Mouse (Mus musculus): ENCODE results near the gene Hoxd4. TPM values are rescaled to one million over a fixed set of nuclear protein-coding genes. Genes with fewer than 3 reads are reported as not detected.

Gene Hoxd4
- total and polyA plus RNA-seq, 3 experiments: 2.6 to 10.8 (median 4.7) TPM

DNA sequence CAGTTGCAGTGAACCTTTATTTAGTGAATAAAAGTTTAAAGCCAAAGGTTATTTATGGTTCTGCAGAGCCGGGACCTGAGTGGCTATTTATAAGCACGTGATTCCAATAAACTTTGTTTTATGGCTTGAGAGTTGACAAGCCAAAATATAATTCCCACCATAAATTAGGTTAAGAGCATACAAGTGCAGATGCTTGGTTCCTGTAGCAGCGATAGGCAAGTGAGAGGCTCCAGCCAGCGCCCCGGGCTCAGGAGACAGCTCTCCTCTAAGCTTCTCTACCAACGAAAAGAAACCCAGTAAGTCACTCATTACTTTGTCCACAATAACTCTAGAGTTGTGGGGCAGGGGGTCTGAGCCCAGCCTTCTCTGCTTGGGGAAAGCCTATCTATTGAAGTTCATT, 10.2 kb downstream of the Hoxd4 start:
- Histone ChIP-seq H3K4me1 (ENCODE audit: insufficient read depth, low read depth, low read length) (0 out of 2 replicates have a peak, but pooled peaks cover 2% of the 10 kb centered on the region), H3K27me3 (ENCODE audit: insufficient read depth, low read length) (peaks cover 40% of the 10 kb centered on the region), H3K4me3 (ENCODE audit: low read depth, low read length) (no peak overlapping the region), H3K36me3 (replicated peaks) (no peaks in the 10 kb centered on the region), H3K9me3 (replicated peaks) (no peaks in the 10 kb centered on the region)
- no peak for DNase-seq (ENCODE audit: low spot score)
- no peak for TF ChIP-seq POLR2AphosphoS5 (IDR thresholded peaks at IDR 0.05; ENCODE audit: insufficient replicate concordance, low read depth, low read length)
- TF ChIP-seq GATA1 (IDR thresholded peaks at IDR 0.05; ENCODE audit: borderline replicate concordance, low read length): no peak
- TF ChIP-seq GATA2 (IDR thresholded peaks at IDR 0.05; ENCODE audit: borderline replicate concordance, low read depth, low read length): no peak
- no peak for TF ChIP-seq TAL1 (conservative IDR thresholded peaks at IDR 0.05; ENCODE audit: low read depth, low read length)
- no peak for ATAC-seq (ENCODE audit: extremely low read depth, insufficient number of reproducible peaks, low FRiP score, poor library complexity, severe bottlenecking)

DNA sequence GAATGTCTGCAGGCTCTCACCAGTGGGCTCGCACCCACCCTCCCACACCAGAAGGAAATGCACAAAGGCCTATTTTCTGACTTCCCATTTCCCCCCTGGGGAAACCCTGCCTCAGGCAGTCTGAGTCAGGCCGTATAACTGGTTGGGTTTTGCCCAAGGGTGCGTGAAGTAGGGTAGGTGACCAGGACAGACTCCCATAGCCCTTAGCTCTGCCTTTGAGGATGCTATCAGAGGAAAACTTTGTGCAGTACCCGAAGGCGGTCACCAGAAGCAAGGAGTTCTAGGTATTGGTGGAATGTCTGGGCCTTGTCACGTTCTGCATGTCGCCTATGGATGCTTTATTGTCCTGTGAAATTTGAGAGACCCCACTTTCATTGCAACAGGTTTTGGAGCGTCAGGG, 11.2 kb downstream of the Hoxd4 start:
- Histone ChIP-seq H3K27me3 (ENCODE audit: insufficient read depth, low read length) (peaks cover 43% of the 10 kb centered on the region), H3K36me3 (replicated peaks) (peaks cover 2% of the 10 kb centered on the region), H3K4me3 (ENCODE audit: low read depth, low read length) (no peak overlapping the region), H3K9me3 (replicated peaks) (no peaks in the 10 kb centered on the region), H3K4me1 (ENCODE audit: insufficient read depth, low read depth, low read length) (0 out of 2 replicates have a peak, but pooled peaks cover 2% of the 10 kb centered on the region)
- TF ChIP-seq GATA2 (IDR thresholded peaks at IDR 0.05; ENCODE audit: borderline replicate concordance, low read depth, low read length) (no peak), GATA1 (IDR thresholded peaks at IDR 0.05; ENCODE audit: borderline replicate concordance, low read length) (no peak), POLR2AphosphoS5 (IDR thresholded peaks at IDR 0.05; ENCODE audit: insufficient replicate concordance, low read depth, low read length) (no peak), TAL1 (conservative IDR thresholded peaks at IDR 0.05; ENCODE audit: low read depth, low read length) (no peak), CTCF (IDR thresholded peaks at IDR 0.05; ENCODE audit: low read depth, low read length) (no peak)
- ATAC-seq (ENCODE audit: extremely low read depth, insufficient number of reproducible peaks, low FRiP score, poor library complexity, severe bottlenecking) (no peak), DNase-seq (ENCODE audit: low spot score) (no peak)

DNA sequence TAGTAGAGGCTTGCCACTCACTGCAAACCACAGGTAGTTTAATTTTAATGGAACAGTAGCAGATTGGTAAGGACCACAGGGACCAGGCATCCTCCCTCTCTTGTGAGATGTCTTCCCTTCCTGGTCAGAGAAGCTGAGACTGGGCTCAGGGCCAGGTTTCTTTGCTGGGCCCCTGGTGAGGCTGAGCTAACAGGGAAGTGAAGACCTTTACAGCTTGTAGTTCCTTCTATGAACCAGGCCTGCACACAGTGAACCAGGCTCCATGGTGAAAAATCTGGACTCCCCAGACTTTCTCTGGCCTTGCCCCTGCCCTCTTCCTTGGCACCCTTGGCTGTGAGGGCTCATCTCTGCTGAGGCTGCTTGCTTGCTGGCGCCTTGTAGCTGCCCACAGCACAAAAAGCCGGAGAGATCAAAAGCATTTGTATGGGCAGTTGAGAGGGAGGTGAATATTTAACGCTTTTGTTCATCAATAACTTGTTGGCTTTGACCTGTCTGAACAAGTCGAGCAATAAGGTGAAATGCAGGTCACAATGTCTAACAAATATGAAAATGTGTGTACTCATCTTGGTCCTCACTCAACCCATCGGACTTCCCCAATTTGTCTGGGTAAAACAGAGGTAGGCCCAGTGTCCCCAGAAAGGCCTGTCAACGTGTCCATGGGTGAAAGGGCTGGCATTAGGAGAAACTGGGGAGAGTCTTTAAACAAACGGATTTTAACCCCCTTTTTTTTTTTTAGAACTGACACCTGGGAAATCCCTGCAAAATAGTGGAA, 12.7 kb downstream of the Hoxd4 start:
- Histone ChIP-seq H3K4me3 (ENCODE audit: low read depth, low read length) (no peak overlapping the region), H3K9me3 (replicated peaks) (no peaks in the 10 kb centered on the region), H3K36me3 (replicated peaks) (peaks cover 2% of the 10 kb centered on the region), H3K4me1 (ENCODE audit: insufficient read depth, low read depth, low read length) (0 out of 2 replicates have a peak, but pooled peaks cover 2% of the 10 kb centered on the region), H3K27me3 (ENCODE audit: insufficient read depth, low read length) (peaks cover 46% of the 10 kb centered on the region)
- no peak for TF ChIP-seq CTCF (IDR thresholded peaks at IDR 0.05; ENCODE audit: low read depth, low read length)
- no peak for TF ChIP-seq TAL1 (conservative IDR thresholded peaks at IDR 0.05; ENCODE audit: low read depth, low read length)
- no peak for TF ChIP-seq GATA1 (IDR thresholded peaks at IDR 0.05; ENCODE audit: borderline replicate concordance, low read length)
- no peak for TF ChIP-seq POLR2AphosphoS5 (IDR thresholded peaks at IDR 0.05; ENCODE audit: insufficient replicate concordance, low read depth, low read length)
- TF ChIP-seq GATA2 (IDR thresholded peaks at IDR 0.05; ENCODE audit: borderline replicate concordance, low read depth, low read length): no peak
- DNase-seq (ENCODE audit: low spot score) (no peak), ATAC-seq (ENCODE audit: extremely low read depth, insufficient number of reproducible peaks, low FRiP score, poor library complexity, severe bottlenecking) (no peak)

DNA sequence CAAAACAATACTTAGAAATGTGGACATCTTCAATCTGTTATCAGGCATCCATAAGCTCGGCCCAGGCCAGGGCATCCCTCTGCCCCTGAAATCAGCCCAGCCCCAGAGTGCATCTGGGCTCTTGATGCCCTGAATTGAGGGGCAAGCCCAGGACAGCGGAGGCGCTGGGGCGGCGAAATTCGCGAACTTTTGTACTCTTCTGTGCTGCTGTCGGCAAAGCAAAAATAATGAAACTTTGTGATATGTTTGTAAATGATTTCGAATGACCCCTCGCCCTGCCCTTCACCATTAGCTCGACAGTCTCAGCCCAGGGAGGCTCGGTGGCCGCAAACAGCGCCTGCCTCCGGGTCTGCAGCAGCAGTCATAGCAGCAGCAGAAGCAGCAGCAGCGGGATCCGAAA, 13.4 kb downstream of the Hoxd4 start:
- no peaks in the 10 kb centered on the region for H3K9me3 ChIP-seq (replicated peaks)
- TF ChIP-seq TAL1 (conservative IDR thresholded peaks at IDR 0.05; ENCODE audit: low read depth, low read length) (no peak), GATA1 (IDR thresholded peaks at IDR 0.05; ENCODE audit: borderline replicate concordance, low read length) (no peak), GATA2 (IDR thresholded peaks at IDR 0.05; ENCODE audit: borderline replicate concordance, low read depth, low read length) (no peak), CTCF (IDR thresholded peaks at IDR 0.05; ENCODE audit: low read depth, low read length) (no peak), POLR2AphosphoS5 (IDR thresholded peaks at IDR 0.05; ENCODE audit: insufficient replicate concordance, low read depth, low read length) (no peak)
- H3K36me3 ChIP-seq (replicated peaks): peaks cover 2% of the 10 kb centered on the region
- peaks cover 44% of the 10 kb centered on the region for H3K27me3 ChIP-seq (ENCODE audit: insufficient read depth, low read length)
- ATAC-seq (ENCODE audit: extremely low read depth, insufficient number of reproducible peaks, low FRiP score, poor library complexity, severe bottlenecking): no peak
- H3K4me3 ChIP-seq (ENCODE audit: low read depth, low read length): no peak overlapping the region
- 0 out of 2 replicates have a peak, but pooled peaks cover 2% of the 10 kb centered on the region for H3K4me1 ChIP-seq (ENCODE audit: insufficient read depth, low read depth, low read length)
- DNase-seq (ENCODE audit: low spot score): no peak

DNA sequence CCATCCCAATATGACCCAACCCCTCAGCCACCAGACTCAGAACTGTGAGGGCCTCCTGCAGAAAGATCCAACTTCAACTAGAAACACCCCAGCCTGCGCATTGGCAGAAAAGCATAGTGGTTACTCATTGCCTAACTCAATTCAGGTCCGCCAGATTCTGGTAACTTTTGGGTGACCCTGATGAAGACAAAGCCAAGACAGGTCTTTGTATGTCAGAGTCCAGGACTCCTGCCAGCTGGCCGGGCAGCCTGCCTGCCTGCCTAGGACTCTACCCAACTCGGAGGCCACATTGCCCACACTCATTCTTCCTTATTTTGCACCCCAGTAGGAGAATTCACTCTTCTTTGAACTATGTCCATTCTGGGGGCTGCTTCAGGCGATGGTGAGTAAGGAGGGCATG, 14.8 kb downstream of the Hoxd4 start, which contains the start of gene Gm28230:
Gene Gm28230 (plus strand): TSS at position 178 of the 400 bp plus-strand sequence.
- Histone ChIP-seq H3K4me3 (ENCODE audit: low read depth, low read length) (no peak within 1 kb of the TSS), H3K4me1 (ENCODE audit: insufficient read depth, low read depth, low read length) (no peaks in the 10 kb centered on the region), H3K9me3 (replicated peaks) (no peaks in the 10 kb centered on the region), H3K36me3 (replicated peaks) (peaks cover 2% of the 10 kb centered on the region), H3K27me3 (ENCODE audit: insufficient read depth, low read length) (peaks cover 43% of the 10 kb centered on the region)
- DNase-seq (ENCODE audit: low spot score) (no peak), ATAC-seq (ENCODE audit: extremely low read depth, insufficient number of reproducible peaks, low FRiP score, poor library complexity, severe bottlenecking) (no peak)
- no peak for TF ChIP-seq GATA1 (IDR thresholded peaks at IDR 0.05; ENCODE audit: borderline replicate concordance, low read length)
- no peak for TF ChIP-seq TAL1 (conservative IDR thresholded peaks at IDR 0.05; ENCODE audit: low read depth, low read length)
- no peak for TF ChIP-seq POLR2AphosphoS5 (IDR thresholded peaks at IDR 0.05; ENCODE audit: insufficient replicate concordance, low read depth, low read length)
- no peak for TF ChIP-seq GATA2 (IDR thresholded peaks at IDR 0.05; ENCODE audit: borderline replicate concordance, low read depth, low read length)

DNA sequence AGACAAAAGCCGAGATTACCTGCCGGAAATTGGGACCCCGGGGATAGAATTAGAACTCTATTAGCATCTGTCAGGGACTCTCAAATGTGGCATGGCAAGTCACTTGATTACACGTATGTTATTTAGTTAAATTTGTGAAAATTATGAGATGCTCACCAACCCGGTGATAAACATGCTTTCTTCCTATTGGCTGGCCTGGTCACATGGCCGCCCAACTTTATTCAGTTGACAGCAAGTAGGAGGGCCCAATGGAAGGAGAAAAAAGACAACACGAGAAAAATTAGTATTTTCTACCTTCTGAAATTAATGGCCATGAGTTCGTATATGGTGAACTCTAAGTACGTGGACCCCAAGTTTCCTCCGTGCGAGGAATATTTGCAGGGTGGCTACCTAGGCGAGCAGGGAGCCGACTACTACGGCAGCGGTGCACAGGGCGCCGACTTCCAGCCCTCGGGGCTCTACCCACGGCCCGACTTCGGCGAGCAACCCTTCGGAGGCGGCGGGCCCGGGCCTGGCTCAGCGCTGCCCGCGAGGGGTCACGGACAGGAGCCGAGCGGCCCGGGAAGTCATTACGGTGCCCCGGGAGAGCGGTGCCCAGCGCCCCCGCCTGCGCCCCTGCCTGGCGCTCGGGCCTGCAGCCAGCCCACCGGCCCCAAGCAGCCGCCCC, 15.4 kb downstream of the Hoxd4 start:
- Histone ChIP-seq H3K4me3 (ENCODE audit: low read depth, low read length) (no peak overlapping the region), H3K9me3 (replicated peaks) (no peaks in the 10 kb centered on the region), H3K36me3 (replicated peaks) (peaks cover 2% of the 10 kb centered on the region), H3K4me1 (ENCODE audit: insufficient read depth, low read depth, low read length) (no peaks in the 10 kb centered on the region), H3K27me3 (ENCODE audit: insufficient read depth, low read length) (peaks cover 48% of the 10 kb centered on the region)
- TF ChIP-seq GATA2 (IDR thresholded peaks at IDR 0.05; ENCODE audit: borderline replicate concordance, low read depth, low read length) (no peak), GATA1 (IDR thresholded peaks at IDR 0.05; ENCODE audit: borderline replicate concordance, low read length) (no peak), TAL1 (conservative IDR thresholded peaks at IDR 0.05; ENCODE audit: low read depth, low read length) (no peak), CTCF (IDR thresholded peaks at IDR 0.05; ENCODE audit: low read depth, low read length) (no peak), POLR2AphosphoS5 (IDR thresholded peaks at IDR 0.05; ENCODE audit: insufficient replicate concordance, low read depth, low read length) (no peak)
- DNase-seq (ENCODE audit: low spot score) (no peak), ATAC-seq (ENCODE audit: extremely low read depth, insufficient number of reproducible peaks, low FRiP score, poor library complexity, severe bottlenecking) (no peak)
